Mouse (Mus musculus) kidney, adult 11 months (tissue): Measurements from ENCODE around the gene Snx17.

Experiments used
- DNase-seq: peaks from one replicate; pipeline ENCODE4 v3.0.0; 2022

The Snx17 gene

DNA sequence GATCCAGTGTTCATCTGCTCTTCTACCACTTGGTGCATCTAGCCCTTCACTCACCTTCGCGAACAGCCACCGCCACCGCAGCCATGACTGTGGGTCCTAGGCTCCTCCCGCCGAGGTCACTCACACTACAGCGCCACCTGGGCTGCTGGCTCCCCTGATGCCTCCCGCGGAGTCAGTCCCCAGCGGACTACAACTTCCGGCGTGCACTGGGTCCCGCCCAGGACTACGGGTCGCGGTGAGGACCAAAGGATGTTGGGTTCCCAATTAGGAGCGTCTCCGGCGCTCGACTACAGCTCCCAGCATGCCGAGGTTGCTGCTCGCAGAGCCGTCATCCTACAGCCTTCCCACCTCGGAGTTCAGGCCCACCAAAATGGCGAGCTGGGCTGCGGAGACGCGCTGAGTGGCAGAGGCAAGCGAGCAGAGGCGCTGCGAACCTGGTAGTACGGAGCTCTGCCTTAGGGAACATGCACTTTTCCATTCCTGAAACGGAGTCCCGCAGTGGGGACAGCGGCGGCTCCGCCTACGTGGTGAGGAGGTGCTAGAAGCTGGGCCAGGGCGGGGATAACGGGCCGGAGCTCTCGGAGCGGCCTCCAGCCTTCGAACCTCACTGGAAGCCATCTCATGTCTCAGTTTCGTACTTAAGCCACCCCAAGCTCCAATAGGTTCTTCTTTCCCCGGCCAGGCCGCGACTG, at the start of gene Snx17, which contains the start of gene Eif2b4:
Gene Snx17, plus strand, starts transcription at position 289 of the 692 bp plus-strand sequence.
Gene Eif2b4, minus strand, starts transcription at position 492 of the 692 bp plus-strand sequence.
- DNase-seq, result peak; percentile 99

DNA sequence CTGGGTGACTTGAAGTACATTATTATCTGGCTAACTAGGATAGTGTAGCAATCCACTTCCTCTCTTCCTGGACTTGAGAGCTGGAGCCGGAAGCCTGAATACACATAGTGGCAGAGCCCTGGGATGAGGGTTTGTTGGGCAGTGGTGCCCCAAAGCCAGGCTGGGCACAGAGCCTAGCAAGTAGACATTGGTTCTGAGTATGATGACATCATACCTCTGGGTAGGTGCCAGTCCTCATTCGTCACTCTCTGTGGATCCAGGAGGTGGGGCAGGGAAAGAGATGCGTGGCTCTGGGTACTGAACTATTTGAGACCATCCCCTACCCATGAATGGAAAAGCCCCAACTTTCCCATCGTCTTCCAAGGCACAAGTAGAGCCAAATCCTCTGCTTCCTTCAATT, 43.2 kb upstream of the Snx17 start:
- DNase-seq, result no peak

DNA sequence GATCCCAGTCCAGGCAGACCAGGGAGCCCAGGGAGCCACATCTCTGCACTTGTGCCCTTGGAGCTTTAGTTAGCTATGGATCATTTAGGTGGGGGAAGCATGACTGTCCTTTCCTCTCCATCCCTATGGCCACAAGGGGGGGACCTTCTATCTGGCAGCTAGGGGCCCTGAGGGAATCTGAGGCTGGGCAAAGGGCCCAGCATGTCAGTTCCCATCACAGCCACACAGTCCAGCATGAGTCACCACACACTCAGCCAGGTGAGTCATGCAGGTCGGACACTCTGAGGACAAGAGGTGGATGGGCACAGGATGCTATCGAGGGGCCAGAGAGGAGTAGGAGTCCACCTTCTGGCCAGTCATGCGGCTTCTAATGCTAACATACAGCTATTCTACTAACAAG, 41.3 kb upstream of the Snx17 start:
- no peak for DNase-seq

DNA sequence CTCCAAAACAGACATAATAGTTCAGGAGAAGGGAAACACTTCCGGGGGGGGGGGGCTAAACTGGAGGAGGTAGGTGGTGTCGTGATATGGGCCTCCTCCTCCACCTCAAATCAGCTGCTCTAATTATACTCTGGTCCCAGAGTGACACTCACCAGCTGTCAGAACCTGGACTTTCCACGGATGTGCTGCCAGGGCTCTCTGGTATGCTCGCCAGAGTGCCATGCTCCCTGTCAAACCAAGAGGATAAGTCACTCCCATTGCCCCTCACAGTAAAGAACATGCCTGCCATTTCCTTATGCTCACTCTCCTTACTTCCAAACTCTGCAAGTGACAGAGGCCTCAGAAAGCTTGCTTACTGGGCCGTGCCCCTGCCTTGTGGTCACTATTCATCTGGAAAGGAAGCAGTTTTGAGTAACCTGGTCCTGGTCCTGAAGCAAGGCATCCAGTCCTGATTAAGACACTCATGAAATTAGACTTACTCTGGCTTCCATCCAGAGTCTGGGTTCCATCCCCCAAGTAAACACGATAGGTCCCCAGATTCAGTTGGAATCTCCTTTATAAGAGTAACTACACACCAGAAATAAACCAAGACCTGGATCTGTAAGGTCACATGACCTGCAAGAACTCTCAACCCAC, 39.4 kb upstream of the Snx17 start:
- DNase-seq, result no peak

DNA sequence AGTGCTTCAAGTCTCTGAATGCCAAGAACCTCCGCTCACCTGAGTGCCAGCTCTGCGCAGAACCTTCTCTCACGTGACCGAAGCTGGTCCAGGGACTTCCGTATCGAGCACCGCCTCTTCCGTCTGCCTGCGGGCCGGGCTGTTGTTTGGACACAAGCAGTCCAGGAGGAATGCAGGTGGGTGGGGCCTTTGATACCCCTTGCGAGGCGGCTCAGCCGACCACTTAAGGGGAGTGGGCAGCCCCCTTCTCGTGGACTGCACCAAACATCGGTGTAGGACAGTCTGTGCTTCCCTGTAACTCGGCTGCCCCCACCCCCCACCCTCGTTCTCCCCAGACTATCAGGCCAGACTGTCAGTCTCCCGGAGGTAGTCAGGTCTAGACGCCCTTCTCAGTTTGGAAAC, 38.9 kb upstream of the Snx17 start, which contains the start of gene Mpv17:
Gene Mpv17, minus strand, starts transcription at position 100 of the 402 bp plus-strand sequence.
- peak; percentile 93 for DNase-seq

DNA sequence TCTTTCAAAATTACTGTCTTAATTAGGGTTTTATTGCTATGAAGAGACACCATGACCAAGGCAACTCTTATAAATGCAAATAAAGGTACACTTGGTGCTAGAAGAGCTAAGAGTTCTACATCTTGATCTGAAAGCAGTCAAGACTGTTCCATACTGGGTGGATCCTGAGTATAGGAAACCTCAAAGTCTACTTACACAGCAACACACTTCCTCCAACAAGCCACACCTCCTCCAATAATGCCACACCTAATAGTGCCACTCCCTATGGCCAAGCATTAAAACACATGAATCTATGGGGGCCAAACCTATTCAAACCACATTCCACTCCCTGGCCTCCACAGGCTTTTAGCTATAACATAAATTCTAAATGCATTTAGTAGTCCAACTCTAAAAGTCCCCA, 30.6 kb upstream of the Snx17 start:
- DNase-seq, result no peak

DNA sequence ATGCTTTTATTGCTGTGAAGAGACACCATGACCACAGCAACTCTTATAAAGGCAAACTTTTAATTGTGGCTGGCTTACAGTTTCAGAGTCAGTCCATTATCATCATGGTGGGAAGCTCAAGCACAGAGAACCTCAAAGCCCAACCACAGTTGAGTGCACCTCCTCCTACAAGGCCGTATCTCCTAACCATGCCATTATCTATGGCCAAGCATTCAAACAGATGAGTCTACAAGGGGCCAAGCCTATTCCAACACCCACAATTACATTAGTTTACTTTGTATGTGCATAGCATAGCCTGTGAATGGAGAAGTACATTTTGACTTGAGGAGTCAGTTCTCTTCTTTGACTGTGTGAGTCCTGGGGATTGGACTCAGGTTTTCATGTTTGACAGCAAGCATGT, 28.1 kb upstream of the Snx17 start:
- DNase-seq, result no peak

DNA sequence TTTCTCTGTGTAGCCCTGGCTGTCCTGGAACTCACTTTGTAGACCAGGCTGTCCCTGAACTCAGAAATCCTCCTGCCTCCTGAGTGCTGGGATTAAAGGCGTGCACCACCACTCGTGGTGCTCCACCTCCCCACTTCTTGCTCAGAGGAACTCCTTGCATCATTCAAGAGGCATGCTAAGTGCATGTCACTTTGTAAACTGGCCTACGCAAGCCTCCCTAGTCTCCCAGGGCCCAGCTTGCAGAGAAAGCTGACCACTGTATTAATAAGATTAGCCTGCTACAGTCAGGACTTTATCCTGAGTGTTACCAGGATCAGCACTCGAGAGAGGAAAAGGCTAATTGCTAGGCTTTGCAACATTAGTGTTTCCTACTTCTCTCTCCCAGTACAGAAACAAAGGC, 24.4 kb upstream of the Snx17 start:
- no peak for DNase-seq

DNA sequence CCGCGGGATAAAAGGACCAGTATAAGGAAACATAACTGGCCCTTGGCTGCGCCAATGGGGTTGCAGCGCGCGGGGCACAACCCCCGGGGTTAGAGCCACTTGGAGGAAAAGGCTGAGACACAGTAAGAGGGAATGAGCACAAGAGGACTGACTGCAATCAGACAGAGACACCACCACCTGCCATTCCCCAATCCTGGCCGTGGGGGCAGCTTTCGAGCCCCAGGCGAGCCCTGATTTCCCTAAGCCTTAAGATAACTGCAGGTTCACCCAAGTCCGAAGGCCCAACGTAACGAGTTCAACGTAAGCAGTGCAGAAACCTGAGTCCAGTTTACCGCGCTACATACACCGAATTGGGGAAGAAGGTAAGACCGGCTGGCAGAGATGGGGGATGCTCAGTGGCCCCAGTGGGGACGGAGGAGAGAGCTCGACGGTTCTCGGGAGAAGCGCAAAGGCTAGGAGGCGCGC, 13.7 kb upstream of the Snx17 start:
- DNase-seq, result peak; percentile 48

DNA sequence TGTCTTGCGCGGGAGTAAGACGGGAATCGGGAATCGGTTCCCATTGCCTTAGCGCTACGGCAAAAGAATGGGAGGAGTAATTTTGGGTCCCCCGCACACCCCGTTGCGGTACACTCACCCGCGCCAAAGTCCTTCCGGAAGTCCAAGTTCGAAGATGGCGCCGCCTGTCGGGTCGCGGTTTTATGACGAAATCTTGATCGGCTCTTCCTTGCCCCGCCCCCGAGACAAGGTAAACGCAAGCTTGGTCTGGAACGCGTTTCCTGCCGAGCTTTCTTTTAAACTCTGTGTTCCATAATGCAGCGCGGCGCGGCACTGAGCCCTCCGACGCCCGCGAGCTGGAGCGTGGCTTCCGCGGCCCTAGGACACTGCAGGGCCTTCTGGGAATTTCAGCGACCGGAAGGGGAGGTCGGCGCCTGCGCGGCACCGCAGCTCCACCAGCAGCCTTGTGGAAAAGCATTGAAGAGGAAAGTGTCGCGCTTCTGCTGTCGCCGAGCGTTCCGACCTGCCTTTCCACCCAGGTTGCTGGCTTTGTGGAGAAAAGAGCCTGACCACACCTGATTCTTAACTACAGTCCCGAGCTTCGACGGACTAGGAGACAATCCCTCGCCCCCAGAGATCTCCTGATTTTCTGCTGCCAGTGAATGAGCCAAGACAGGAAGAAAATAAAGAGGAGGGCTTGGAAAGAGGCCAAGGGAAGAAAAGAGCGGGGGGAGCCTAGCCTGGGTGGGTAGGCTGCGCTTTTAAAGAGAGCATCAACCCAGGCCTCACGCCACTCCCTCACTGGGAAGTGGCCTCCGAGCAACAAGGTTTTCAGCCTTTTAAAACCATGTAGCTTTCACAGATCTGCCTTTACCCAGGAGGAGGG, 13.0 kb upstream of the Snx17 start, which contains the start of the genes Gm29609 and Gtf3c2:
Gene Gm29609, minus strand, starts transcription at position 146 of the 865 bp plus-strand sequence.
Gene Gtf3c2, minus strand, starts transcription at position 379 of the 865 bp plus-strand sequence.
- peak; percentile 96 for DNase-seq

DNA sequence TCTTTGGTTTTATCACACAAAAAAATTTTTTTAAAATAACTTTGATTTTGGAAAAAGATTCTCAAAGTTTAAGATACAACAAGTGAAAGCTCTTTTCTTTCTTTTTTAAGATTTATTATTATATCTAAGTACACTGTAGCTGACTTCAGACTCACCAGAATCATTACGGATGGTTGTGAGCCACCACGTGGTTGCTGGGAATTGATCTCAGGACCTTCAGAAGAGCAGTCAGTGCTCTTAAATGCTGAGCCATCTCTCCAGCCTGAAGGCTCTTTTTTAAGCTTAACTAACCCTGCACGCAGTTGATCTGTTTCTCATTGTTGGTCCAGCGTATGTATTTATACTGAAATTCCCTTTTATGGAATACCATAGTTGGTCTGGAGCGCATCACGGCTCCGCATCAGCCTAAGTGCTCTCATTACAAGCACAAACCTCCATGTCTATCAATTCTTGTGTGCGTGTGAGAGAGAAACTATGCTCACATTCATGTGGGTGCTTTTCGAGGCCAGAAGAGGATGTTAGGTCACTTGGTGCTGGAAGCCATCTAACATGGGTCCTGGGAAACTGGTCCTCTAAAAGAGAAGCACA, 11.8 kb upstream of the Snx17 start:
- no peak for DNase-seq

DNA sequence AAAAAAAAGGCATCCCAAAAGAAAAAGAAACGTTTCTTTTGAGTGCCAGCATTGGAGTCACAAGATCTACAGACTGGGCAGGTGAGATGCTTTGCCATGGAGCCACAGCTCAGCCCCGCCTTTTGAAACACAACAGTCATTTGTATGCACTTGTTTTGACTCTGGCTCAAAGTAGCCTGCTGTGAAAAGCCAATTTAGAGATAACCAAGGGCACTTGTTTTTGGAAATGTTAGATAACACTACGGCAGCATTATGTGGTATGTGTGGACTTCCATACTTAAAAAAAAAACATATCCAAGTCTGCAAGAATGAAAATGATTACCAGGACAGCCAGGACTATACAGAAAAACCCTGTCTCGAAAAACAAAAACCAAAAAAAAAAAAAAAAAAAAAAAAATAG, 9.3 kb upstream of the Snx17 start:
- DNase-seq, result no peak

DNA sequence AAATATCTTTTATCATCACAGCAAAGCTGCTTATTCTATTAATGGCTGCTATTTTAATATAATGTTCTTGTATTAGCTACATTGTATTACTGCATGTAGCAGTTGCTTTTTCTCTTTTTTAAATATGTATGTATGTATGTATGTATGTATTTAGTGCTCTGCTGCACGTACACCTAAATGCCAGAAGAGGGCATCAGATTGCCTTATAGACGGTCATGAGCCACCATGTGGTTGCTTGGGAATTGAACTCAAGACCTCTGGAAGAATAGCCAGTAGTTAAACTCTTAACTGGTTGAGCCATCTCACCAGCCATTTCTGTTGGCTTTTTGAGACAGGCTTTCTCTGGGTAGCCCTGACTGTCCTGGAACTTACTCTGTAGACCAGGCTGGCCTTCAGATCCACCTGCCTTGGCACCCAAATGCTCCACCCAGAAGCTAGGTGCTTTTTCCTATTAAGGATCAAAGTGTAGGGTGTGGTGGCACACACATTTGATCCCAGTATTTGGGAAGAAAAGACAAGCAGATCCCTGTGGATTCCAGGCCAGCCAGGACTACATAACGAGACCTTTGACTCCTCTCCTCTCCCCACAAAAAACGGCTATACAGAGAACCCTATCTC, 4.7 kb upstream of the Snx17 start:
- no peak for DNase-seq

DNA sequence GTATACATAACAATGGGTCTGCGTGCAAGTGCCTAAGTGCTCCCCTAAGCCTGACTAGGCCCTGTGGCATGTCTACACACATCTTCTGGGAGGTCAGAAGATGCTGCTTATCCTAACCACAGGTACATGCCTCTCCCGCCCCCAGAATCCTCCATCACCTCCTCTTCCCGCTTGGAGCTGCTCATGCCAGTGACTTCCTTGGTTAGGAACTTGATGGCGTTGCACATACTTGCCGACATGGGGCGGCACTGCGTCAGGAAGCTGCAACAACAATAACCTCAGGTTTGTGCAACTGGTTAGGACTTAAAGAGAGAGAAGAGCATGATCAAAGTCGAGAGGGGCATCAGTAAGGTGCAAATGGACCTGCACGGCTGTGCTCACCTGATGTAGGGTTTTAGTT, 2.8 kb upstream of the Snx17 start:
- no peak for DNase-seq

DNA sequence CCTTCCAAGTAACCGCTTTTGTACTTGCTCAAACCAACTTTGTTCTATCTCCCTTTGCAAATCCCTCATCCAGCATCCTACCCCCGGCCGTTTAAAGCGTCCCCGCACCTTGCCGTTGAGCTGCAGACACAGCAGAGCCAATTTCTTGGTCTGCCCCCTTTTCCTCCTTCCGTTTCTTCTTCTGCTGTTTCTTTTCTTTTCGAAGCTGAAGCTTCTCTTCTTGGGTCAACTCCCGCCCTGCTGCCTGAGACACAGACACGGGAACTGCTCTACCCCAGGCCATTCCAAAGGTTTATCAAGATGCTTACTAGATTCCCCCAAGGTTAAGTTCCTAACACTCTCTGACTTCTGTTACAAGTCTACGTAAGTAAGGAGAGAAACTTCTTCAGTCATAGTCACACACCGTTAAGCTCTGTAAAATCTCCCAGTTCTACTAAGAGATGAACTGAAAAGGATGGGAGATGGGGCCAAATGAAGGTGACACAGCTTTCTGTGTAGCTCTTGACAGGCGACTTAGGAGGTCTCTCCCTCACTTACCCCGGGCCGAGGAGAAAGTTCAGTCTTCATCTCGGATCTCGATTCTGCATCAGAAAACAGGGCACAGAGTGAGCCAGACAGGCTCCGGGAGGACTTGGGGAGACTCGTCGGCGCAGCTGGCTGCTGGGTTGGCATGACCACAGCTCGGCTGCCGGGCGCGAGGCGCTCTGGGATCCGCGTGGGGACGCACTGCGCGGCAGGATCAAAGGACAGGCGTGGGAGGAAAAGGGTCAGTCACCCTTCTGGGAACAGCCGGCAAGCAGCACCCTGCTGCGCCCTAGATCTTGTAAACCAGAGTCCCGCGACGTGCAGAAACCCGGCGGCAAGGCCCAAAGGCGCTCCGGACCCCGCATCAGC, 735 bp upstream of the Snx17 start:
- no peak for DNase-seq

DNA sequence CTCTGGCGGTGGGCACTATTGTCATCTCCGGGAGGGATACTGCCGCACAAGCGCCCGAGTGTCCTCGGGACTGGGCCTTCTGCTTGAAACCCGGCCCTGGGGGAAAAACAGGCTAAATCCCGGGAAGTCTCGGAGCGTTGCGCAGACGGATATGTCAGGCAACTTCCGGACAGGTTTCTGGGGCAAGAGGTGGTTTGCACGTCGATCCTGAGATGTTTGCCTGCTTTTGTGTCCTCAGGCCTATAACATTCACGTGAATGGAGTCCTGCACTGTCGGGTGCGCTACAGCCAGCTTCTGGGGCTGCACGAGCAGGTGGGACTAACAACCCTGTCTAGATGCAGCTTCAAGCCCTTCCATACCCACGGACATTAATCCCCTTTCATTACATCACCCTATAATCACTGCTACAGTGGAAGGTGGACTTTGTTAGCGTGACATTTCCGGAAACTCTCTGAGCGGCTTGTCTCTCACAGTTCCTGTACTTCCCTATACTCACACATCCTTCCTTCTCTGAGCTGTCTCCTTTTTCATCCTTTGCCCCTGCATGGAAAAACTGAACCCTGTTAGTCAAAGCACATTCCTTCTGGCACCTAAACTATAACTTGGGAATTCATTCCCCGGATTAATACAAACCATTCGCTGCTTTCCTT, 729 bp downstream of the Snx17 start:
- no peak for DNase-seq

DNA sequence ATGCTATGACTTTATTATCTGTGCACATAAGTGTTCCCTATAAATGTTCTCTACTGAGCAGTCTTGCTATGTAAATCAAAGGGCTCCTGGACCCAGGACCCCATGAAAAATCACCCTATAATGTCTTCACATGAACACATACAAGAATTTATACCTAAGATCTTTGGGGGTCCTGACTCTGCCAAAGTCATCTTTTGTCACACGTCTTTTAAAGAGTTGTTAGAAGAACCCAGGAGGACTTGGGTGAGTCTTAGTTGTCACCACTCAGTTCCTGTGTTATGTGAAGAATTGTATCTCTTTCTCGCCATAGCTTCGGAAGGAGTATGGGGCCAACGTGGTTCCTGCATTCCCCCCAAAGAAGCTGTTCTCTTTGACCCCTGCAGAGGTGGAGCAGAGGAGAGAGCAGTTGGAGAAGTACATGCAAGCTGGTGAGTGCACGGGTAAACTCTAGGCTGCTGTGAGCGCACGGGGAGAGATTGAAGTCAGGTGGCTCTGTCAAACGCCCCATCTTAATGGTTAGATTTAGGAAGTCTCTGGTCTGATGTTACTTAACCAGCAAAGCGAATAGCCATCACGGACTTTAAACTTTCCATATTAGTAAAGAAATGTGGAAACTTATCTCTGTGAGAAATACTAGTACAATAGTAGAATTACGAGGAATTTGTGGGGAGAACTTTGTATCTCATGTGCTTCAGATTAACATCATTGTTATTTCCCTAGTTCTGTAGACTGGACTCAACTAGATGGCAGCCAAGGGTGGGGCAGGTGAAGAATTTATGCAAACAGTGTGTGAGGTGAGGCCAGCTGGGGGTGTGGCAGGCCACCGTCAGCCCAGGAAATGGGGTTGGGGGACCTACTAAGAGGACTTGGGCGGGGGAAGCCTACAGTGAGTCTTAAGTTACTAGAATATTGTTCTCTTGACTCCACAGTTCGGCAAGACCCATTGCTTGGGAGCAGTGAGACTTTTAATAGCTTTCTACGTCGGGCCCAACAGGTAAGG, 1.8 kb downstream of the Snx17 start:
- DNase-seq, result no peak

DNA sequence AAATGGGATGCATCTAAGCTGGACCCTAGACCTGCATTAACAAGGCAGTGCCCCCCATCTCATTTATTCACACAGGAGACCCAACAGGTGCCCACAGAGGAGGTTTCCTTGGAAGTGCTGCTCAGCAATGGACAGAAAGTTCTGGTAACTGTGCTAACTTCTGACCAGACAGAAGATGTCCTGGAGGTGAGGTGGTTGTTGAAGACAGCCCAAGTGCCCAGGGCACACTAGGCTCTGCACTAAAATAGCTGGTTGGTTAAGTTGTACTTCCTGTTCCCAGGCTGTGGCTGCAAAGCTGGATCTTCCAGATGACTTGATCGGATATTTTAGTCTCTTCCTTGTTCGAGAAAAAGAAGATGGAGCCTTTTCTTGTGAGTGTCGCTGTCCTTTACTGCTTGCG, 2.6 kb downstream of the Snx17 start:
- DNase-seq, result no peak

DNA sequence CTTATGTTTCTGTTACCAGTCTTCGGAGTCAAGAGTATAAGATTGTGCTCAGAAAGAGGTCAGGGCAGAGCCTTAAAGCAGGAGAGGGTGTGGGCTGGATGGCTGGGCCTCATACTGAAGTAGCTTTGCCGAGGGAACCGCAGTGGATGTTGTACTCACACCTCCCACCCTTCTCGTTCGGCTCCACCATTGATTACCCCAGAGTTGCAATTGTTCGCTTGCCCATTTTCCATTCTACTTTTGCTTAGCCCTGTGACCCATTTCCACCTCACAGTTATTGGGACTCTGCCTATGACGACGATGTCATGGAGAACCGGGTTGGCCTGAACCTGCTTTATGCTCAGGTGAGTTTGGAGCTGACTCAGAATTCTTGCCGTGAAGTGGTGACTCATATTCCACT, 3.2 kb downstream of the Snx17 start:
- DNase-seq, result no peak

DNA sequence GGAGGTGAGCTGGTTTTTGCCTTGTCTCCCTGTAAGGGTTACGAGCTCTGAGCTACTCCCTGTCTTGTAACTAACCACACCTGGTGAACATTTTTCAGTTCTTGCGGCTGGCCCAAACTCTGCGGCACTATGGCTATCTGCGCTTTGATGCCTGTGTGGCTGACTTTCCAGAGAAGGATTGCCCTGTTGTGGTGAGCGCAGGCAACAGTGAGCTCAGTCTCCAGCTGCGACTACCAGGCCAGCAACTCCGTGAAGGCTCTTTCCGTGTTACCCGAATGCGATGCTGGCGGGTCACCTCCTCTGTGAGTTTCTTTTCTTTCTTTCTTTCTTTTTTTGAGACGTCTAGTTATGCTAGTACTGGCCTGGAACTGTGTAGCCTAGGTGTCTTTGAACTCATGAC, 4.0 kb downstream of the Snx17 start:
- DNase-seq, result no peak
